Mouse (Mus musculus) cortical plate, adult 2 months (tissue): ENCODE results near the gene Sorbs1. TPM values are rescaled to one million over a fixed set of nuclear protein-coding genes. Genes with fewer than 3 reads are reported as not detected.

Source experiments
- H3K27ac ChIP-seq: fragments of 200-500 bp; 2 replicates; pipeline ENCODE4 v1.5.1; 2012; ENCODE audit warnings: low read length, control low read depth, inconsistent platforms; ENCODE audit not compliant: insufficient read depth
- H3K4me1 ChIP-seq: fragments of 200-500 bp; 2 replicates; pipeline ENCODE4 v1.6.1; 2011; ENCODE audit warnings: low read length; ENCODE audit not compliant: control insufficient read depth, insufficient read depth
- H3K4me3 ChIP-seq: fragments of 200-500 bp; 2 replicates; pipeline ENCODE4 v1.5.1; 2011; ENCODE audit warnings: mild to moderate bottlenecking, low read length, control low read depth; ENCODE audit not compliant: insufficient read depth
- CTCF ChIP-seq: fragments of 200-500 bp; IDR thresholded peaks from 2 replicates; pipeline ENCODE4 v1.5.1; 2011; ENCODE audit warnings: mild to moderate bottlenecking, control low read depth, low read length; ENCODE audit not compliant: insufficient read depth; ENCODE audit errors: extremely low read depth
- POLR2A ChIP-seq: fragments of 200-500 bp; IDR thresholded peaks from 2 replicates; pipeline ENCODE4 v1.6.1; 2011; ENCODE audit warnings: mild to moderate bottlenecking, low read length, control low read depth; ENCODE audit not compliant: insufficient read depth; ENCODE audit errors: extremely low read depth
- polyA plus RNA-seq: library from polyadenylated mRNA; depleted of rRNA; stranded (reverse); fragments of >200 nt; gene quantifications from 2 replicates; pipeline ENCODE4 v1.2.3, GENCODE M21; 2012

Sorbs1 gene
- polyA plus RNA-seq, 1 experiment: 81.5 TPM

- H3K27ac ChIP-seq: no peak overlapping the region
- peaks cover 13% of the 10 kb centered on the region for H3K4me1 ChIP-seq
- TF ChIP-seq CTCF (no peak), POLR2A (no peak)
- no peak overlapping the region for H3K4me3 ChIP-seq
Observed at GRCm38 (mm10) chr19:40362203-40362865, 151.2 kb downstream of the Sorbs1 start.

GRCm38 (mm10) chr19:40359712-40360394 lies 153.7 kb downstream of the Sorbs1 start:
- peak overlapping the region; percentile 52; the same call in 1 of the 2 replicates for H3K27ac ChIP-seq
- no peak for TF ChIP-seq POLR2A
- TF ChIP-seq CTCF: no peak
- no peak overlapping the region for H3K4me3 ChIP-seq
- peaks cover 15% of the 10 kb centered on the region for H3K4me1 ChIP-seq

- no peak for TF ChIP-seq CTCF
- TF ChIP-seq POLR2A: no peak
- H3K4me1 ChIP-seq: peaks cover 13% of the 10 kb centered on the region
- no peak overlapping the region for H3K4me3 ChIP-seq
- H3K27ac ChIP-seq: peak overlapping the region; percentile 28; the same call in 1 of the 2 replicates
Observed at GRCm38 (mm10) chr19:40356536-40357522, 156.8 kb downstream of the Sorbs1 start.

GRCm38 (mm10) chr19:40355075-40355474 lies 158.5 kb downstream of the Sorbs1 start:
- peaks cover 6% of the 10 kb centered on the region for H3K4me1 ChIP-seq
- H3K4me3 ChIP-seq: no peak overlapping the region
- TF ChIP-seq POLR2A: no peak
- no peak for TF ChIP-seq CTCF
- no peak overlapping the region for H3K27ac ChIP-seq

- TF ChIP-seq CTCF (no peak), POLR2A (no peak)
- H3K4me1 ChIP-seq: peaks cover 8% of the 10 kb centered on the region
- no peak overlapping the region for H3K4me3 ChIP-seq
- H3K27ac ChIP-seq: no peak overlapping the region
Observed at GRCm38 (mm10) chr19:40352006-40352405, 161.6 kb downstream of the Sorbs1 start.

GRCm38 (mm10) chr19:40350835-40351234 lies 162.7 kb downstream of the Sorbs1 start:
- H3K4me1 ChIP-seq: peaks cover 6% of the 10 kb centered on the region
- H3K4me3 ChIP-seq: no peak overlapping the region
- no peak for TF ChIP-seq CTCF
- no peak for TF ChIP-seq POLR2A
- no peak overlapping the region for H3K27ac ChIP-seq

- no peak for TF ChIP-seq CTCF
- no peak for TF ChIP-seq POLR2A
- H3K4me1 ChIP-seq: peaks cover 6% of the 10 kb centered on the region
- H3K27ac ChIP-seq: no peak overlapping the region
- no peak overlapping the region for H3K4me3 ChIP-seq
Observed at GRCm38 (mm10) chr19:40349713-40350671, 163.6 kb downstream of the Sorbs1 start.

GRCm38 (mm10) chr19:40349281-40349680 lies 164.3 kb downstream of the Sorbs1 start:
- Histone ChIP-seq H3K27ac (no peak overlapping the region), H3K4me3 (no peak overlapping the region), H3K4me1 (peaks cover 6% of the 10 kb centered on the region)
- TF ChIP-seq POLR2A (no peak), CTCF (no peak)

GRCm38 (mm10) chr19:40348652-40349051 lies 164.9 kb downstream of the Sorbs1 start:
- Histone ChIP-seq H3K4me3 (no peak overlapping the region), H3K27ac (peak overlapping the region; percentile 48), H3K4me1 (peaks cover 6% of the 10 kb centered on the region)
- TF ChIP-seq CTCF (no peak), POLR2A (no peak)
